Mouse (Mus musculus): ENCODE results near the gene Olfm1. TPM values are rescaled to one million over a fixed set of nuclear protein-coding genes. Genes with fewer than 3 reads are reported as not detected.

Olfm1 gene
- polyA plus RNA-seq (2012) = not detected in 2 replicates

GRCm38 (mm10) chr2:28192821-28193689 lies at the start of gene Olfm1:
TSS of gene Olfm1 (plus strand) at chr2:28192992.
- no peak for TF ChIP-seq GATA1 (IDR thresholded peaks at IDR 0.05; ENCODE audit: low read length)

GRCm38 (mm10) chr2:28143417-28144045 lies 49.3 kb upstream of the Olfm1 start:
- no peak for TF ChIP-seq GATA1 (IDR thresholded peaks at IDR 0.05; ENCODE audit: low read length)

- TF ChIP-seq GATA1 (IDR thresholded peaks at IDR 0.05; ENCODE audit: low read length) = no peak
These were observed 47.1 kb upstream of the Olfm1 start for GRCm38 (mm10) chr2:28145702-28146101.

- no peak for TF ChIP-seq GATA1 (IDR thresholded peaks at IDR 0.05; ENCODE audit: low read length)
These were observed 46.6 kb upstream of the Olfm1 start for GRCm38 (mm10) chr2:28146152-28146551.

GRCm38 (mm10) chr2:28146685-28147084 lies 46.1 kb upstream of the Olfm1 start:
- no peak for TF ChIP-seq GATA1 (IDR thresholded peaks at IDR 0.05; ENCODE audit: low read length)

GRCm38 (mm10) chr2:28147248-28147794 lies 45.5 kb upstream of the Olfm1 start:
- TF ChIP-seq GATA1 (IDR thresholded peaks at IDR 0.05; ENCODE audit: low read length) = peak; percentile 77

GRCm38 (mm10) chr2:28149688-28150087 lies 43.1 kb upstream of the Olfm1 start:
- TF ChIP-seq GATA1 (IDR thresholded peaks at IDR 0.05; ENCODE audit: low read length) = no peak

- no peak for TF ChIP-seq GATA1 (IDR thresholded peaks at IDR 0.05; ENCODE audit: low read length)
These were observed 32.2 kb upstream of the Olfm1 start for GRCm38 (mm10) chr2:28160568-28160967.

- TF ChIP-seq GATA1 (IDR thresholded peaks at IDR 0.05; ENCODE audit: low read length) = no peak
These were observed 27.2 kb upstream of the Olfm1 start for GRCm38 (mm10) chr2:28165570-28165969.

- TF ChIP-seq GATA1 (IDR thresholded peaks at IDR 0.05; ENCODE audit: low read length) = no peak
These were observed 23.5 kb upstream of the Olfm1 start for GRCm38 (mm10) chr2:28169336-28169735.

- no peak for TF ChIP-seq GATA1 (IDR thresholded peaks at IDR 0.05; ENCODE audit: low read length)
These were observed 20.8 kb upstream of the Olfm1 start for GRCm38 (mm10) chr2:28171962-28172361.

GRCm38 (mm10) chr2:28173225-28174141 lies 19.3 kb upstream of the Olfm1 start:
- no peak for TF ChIP-seq GATA1 (IDR thresholded peaks at IDR 0.05; ENCODE audit: low read length)

- TF ChIP-seq GATA1 (IDR thresholded peaks at IDR 0.05; ENCODE audit: low read length) = no peak
These were observed 18.4 kb upstream of the Olfm1 start for GRCm38 (mm10) chr2:28174441-28174840.

- TF ChIP-seq GATA1 (IDR thresholded peaks at IDR 0.05; ENCODE audit: low read length) = no peak
These were observed 14.2 kb upstream of the Olfm1 start for GRCm38 (mm10) chr2:28178600-28178999.

GRCm38 (mm10) chr2:28180053-28180452 lies 12.7 kb upstream of the Olfm1 start:
- no peak for TF ChIP-seq GATA1 (IDR thresholded peaks at IDR 0.05; ENCODE audit: low read length)
